Mouse (Mus musculus): ENCODE data around the gene Tm7sf3. TPM values are rescaled to one million over a fixed set of nuclear protein-coding genes. Genes with fewer than 3 reads are reported as not detected.
"Not testable (repeated sequence)": the region's sequence is repeated elsewhere in the genome, so short reads cannot be mapped to it uniquely, and the experiment has no call there.

Gene Tm7sf3
- total RNA-seq, 2 experiments from 2014 or later, result 26.8 to 30.9 TPM

DNA sequence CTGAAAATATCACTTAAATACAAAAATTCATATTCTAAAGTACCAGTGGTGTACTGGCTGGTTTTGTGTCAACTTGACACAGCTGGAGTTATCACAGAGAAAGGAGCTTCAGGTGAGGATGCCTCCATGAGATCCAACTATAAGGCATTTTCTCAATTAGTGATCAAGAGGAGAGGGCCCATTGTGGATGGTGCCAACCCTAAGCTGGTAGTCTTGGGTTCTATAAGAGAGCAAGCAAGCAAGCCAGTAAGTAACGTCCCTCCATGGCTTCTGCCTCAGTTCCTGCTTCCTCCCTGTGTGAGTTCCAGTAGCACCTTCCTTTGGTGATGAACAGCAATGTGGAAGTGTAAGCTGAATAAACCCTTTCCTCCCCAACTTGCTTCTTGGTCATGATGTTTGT is 80.2 kb downstream of the Tm7sf3 start:
- intact Hi-C loops (cut with DNase I); DNase-seq (ENCODE audit: low spot score in 2 of 2): not testable (repeated sequence)

Other genes with a start within 250 kb of the Tm7sf3 start
- gene Itpr2, start 140.6 kb downstream of the Tm7sf3 start, total RNA-seq (2021), result 10 to 100 TPM; 12.0 to 16.1 TPM
- 10 to 100 TPM; 95.8 to 99.0 TPM for gene Fgfr1op2, start 65.6 kb downstream of the Tm7sf3 start, total RNA-seq (2021)
- 10 to 100 TPM; 37.4 to 38.1 TPM for gene Ints13, start 65.0 kb downstream of the Tm7sf3 start, total RNA-seq (2021)
- 10 to 100 TPM; 46.0 to 48.9 TPM for gene Med21, start 277 bp downstream of the Tm7sf3 start, total RNA-seq (2021)
- 10 to 100 TPM; 23.4 to 23.6 TPM for gene Stk38l, start 82.2 kb upstream of the Tm7sf3 start, total RNA-seq (2021)
- 1 to 10 TPM; 5.8 to 8.3 TPM for gene Arntl2, start 153.2 kb upstream of the Tm7sf3 start, total RNA-seq (2021)
- not detected for gene Smco2, start 207.3 kb upstream of the Tm7sf3 start, total RNA-seq (2021)
- 10 to 100 TPM; 57.2 to 60.7 TPM for gene Ppfibp1, start 245.7 kb upstream of the Tm7sf3 start, total RNA-seq (2021)

All from left cerebral cortex, postnatal 25 days (tissue).